Mouse (Mus musculus) brown adipose tissue, adult 24 weeks (tissue): ENCODE results near the gene Gm27021. TPM values are rescaled to one million over a fixed set of nuclear protein-coding genes. Genes with fewer than 3 reads are reported as not detected.
"Not testable (repeated sequence)": the region's sequence is repeated elsewhere in the genome, so short reads cannot be mapped to it uniquely, and the experiment has no call there.

Source experiments
- H3K27ac ChIP-seq: fragments of 200-500 bp; replicated peaks from 2 replicates; pipeline ENCODE4 v1.5.1; 2012; ENCODE audit warnings: low read depth, mild to moderate bottlenecking, low read length
- H3K4me1 ChIP-seq: fragments of 200-500 bp; 2 replicates; pipeline ENCODE4 v1.6.1; 2012; ENCODE audit warnings: low read length, mixed read lengths; ENCODE audit not compliant: control insufficient read depth, insufficient read depth, insufficient read length
- H3K4me3 ChIP-seq: fragments of 200-500 bp; 2 replicates; pipeline ENCODE4 v1.5.1; 2012; ENCODE audit warnings: low read depth, mild to moderate bottlenecking, low read length, moderate library complexity; ENCODE audit not compliant: insufficient read depth
- polyA plus RNA-seq: library from polyadenylated mRNA; stranded (reverse); fragments of >200 nt; gene quantifications from 2 replicates; pipeline ENCODE4 v1.2.4, GENCODE M21; 2012; ENCODE audit not compliant: missing spikeins, insufficient read depth, insufficient read length

Gene Gm27021
- polyA plus RNA-seq, 1 experiment: not detected

GRCm38 (mm10) chr8:120696401-120697153, 28.7 kb upstream of the Gm27021 start:
- H3K4me1 ChIP-seq: peaks cover 19% of the 10 kb centered on the region
- no peak overlapping the region for H3K27ac ChIP-seq
- no peak overlapping the region for H3K4me3 ChIP-seq

GRCm38 (mm10) chr8:120693861-120694493, 26.1 kb upstream of the Gm27021 start:
- Histone ChIP-seq H3K4me3 (no peak overlapping the region), H3K27ac (no peak overlapping the region), H3K4me1 (peaks cover 13% of the 10 kb centered on the region; the same call in 1 of the 2 replicates)

GRCm38 (mm10) chr8:120692934-120693333, 25.1 kb upstream of the Gm27021 start:
- H3K27ac ChIP-seq: no peak overlapping the region
- H3K4me1 ChIP-seq: peaks cover 10% of the 10 kb centered on the region; the same call in 1 of the 2 replicates
- no peak overlapping the region for H3K4me3 ChIP-seq

GRCm38 (mm10) chr8:120688511-120688910, 20.6 kb upstream of the Gm27021 start:
- H3K27ac ChIP-seq: no peak overlapping the region
- no peak overlapping the region for H3K4me3 ChIP-seq
- H3K4me1 ChIP-seq: no peaks in the 10 kb centered on the region

GRCm38 (mm10) chr8:120687786-120688185, 19.9 kb upstream of the Gm27021 start:
- H3K4me1 ChIP-seq: no peaks in the 10 kb centered on the region
- no peak overlapping the region for H3K27ac ChIP-seq
- H3K4me3 ChIP-seq: no peak overlapping the region

GRCm38 (mm10) chr8:120686576-120686975, 18.7 kb upstream of the Gm27021 start:
- H3K27ac ChIP-seq: peak overlapping the region; percentile 26; the same call in 1 of the 2 replicates
- no peak overlapping the region for H3K4me3 ChIP-seq
- no peaks in the 10 kb centered on the region for H3K4me1 ChIP-seq

GRCm38 (mm10) chr8:120686051-120686450, 18.2 kb upstream of the Gm27021 start:
- Histone ChIP-seq H3K27ac (peak overlapping the region; percentile 68), H3K4me1 (no peaks in the 10 kb centered on the region), H3K4me3 (no peak overlapping the region)

GRCm38 (mm10) chr8:120685591-120685990, 17.7 kb upstream of the Gm27021 start:
- Histone ChIP-seq H3K4me1 (no peaks in the 10 kb centered on the region), H3K4me3 (peak overlapping the region; percentile 17; the same call in 1 of the 2 replicates), H3K27ac (peak overlapping the region; percentile 68)

GRCm38 (mm10) chr8:120685097-120685496, 17.2 kb upstream of the Gm27021 start:
- peak overlapping the region; percentile 68 for H3K27ac ChIP-seq
- no peaks in the 10 kb centered on the region for H3K4me1 ChIP-seq
- H3K4me3 ChIP-seq: peak overlapping the region; percentile 17; the same call in 1 of the 2 replicates

GRCm38 (mm10) chr8:120684082-120684481, 16.2 kb upstream of the Gm27021 start:
- Histone ChIP-seq H3K4me1 (no peaks in the 10 kb centered on the region), H3K27ac (no peak overlapping the region), H3K4me3 (no peak overlapping the region)

GRCm38 (mm10) chr8:120683602-120684001, 15.7 kb upstream of the Gm27021 start:
- Histone ChIP-seq H3K4me3 (no peak overlapping the region), H3K4me1 (no peaks in the 10 kb centered on the region), H3K27ac (no peak overlapping the region)

- Histone ChIP-seq H3K27ac (no peak overlapping the region), H3K4me1 (no peaks in the 10 kb centered on the region), H3K4me3 (no peak overlapping the region)
Measured at GRCm38 (mm10) chr8:120681113-120681512, 13.2 kb upstream of the Gm27021 start.

GRCm38 (mm10) chr8:120680405-120680804, 12.5 kb upstream of the Gm27021 start:
- H3K4me1 ChIP-seq, H3K4me3 ChIP-seq, H3K27ac ChIP-seq: not testable (repeated sequence)

GRCm38 (mm10) chr8:120679629-120680387, 11.9 kb upstream of the Gm27021 start:
- no peak overlapping the region for H3K27ac ChIP-seq
- H3K4me1 ChIP-seq: no peaks in the 10 kb centered on the region
- H3K4me3 ChIP-seq: no peak overlapping the region

- H3K27ac ChIP-seq: no peak overlapping the region
- no peak overlapping the region for H3K4me3 ChIP-seq
- no peaks in the 10 kb centered on the region for H3K4me1 ChIP-seq
Measured at GRCm38 (mm10) chr8:120678447-120678846, 10.6 kb upstream of the Gm27021 start.
